Mouse (Mus musculus) B cell, adult 67 days (primary cell): ENCODE results near the gene Pld3. TPM values are rescaled to one million over a fixed set of nuclear protein-coding genes. Genes with fewer than 3 reads are reported as not detected.

Experiments used
- total RNA-seq, 2 experiments: library from RNA; stranded (reverse); gene quantifications; 4 replicates each; pipeline ENCODE4 v1.2.4; 2023

The Pld3 gene
- total RNA-seq = 10 to 100 TPM; 54.4 to 55.1 TPM

GRCm38 (mm10) chr7:27552931-27553513, at the start of gene Pld3, which contains the start of gene 2310022A10Rik:
Gene Pld3 (minus strand): TSS chr7:27553218.
Gene 2310022A10Rik (plus strand): TSS chr7:27553233.

GRCm38 (mm10) chr7:27591266-27592216, 38.5 kb upstream of the Pld3 start, which contains the start of gene Akt2:
Gene Akt2 (plus strand): TSS chr7:27591552.

GRCm38 (mm10) chr7:27522967-27523366, 30.1 kb downstream of the Pld3 start, which contains the start of gene Hipk4:
Gene Hipk4 (plus strand): TSS chr7:27523267.

GRCm38 (mm10) chr7:27499036-27499435, 54.0 kb downstream of the Pld3 start, which contains the start of gene Prx:
Gene Prx (plus strand): TSS chr7:27499324.

GRCm38 (mm10) chr7:27486770-27487697, 66.0 kb downstream of the Pld3 start, which contains the start of gene Sertad1:
Gene Sertad1 (plus strand): TSS chr7:27486910.

Other genes with a start within 250 kb of the Pld3 start
- gene Ltbp4, start 215.5 kb downstream of the Pld3 start, total RNA-seq = 1 to 10 TPM; 1.3 to 2.4 TPM
- gene Shkbp1, start 197.2 kb downstream of the Pld3 start, total RNA-seq = 100 to 1,000 TPM in 1 of 2 experiments, 10 to 100 TPM in 1; 98.2 to 102 TPM
- gene Gm20479, start 195.8 kb downstream of the Pld3 start, total RNA-seq = 1 to 10 TPM in 1 of 2 experiments, not detected in 1; 5.0 TPM
- 1 to 10 TPM in 1 of 2 experiments, under 1 TPM in 1; 0.18 to 1.2 TPM for gene Sptbn4, start 105.5 kb downstream of the Pld3 start, total RNA-seq
- 10 to 100 TPM; 68.2 to 79.7 TPM for gene Blvrb, start 105.2 kb downstream of the Pld3 start, total RNA-seq
- 10 to 100 TPM; 21.4 to 21.7 TPM for gene Sertad3, start 79.5 kb downstream of the Pld3 start, total RNA-seq
- 10 to 100 TPM; 31.8 to 34.5 TPM for gene Sertad1, start 66.3 kb downstream of the Pld3 start, total RNA-seq
- gene Prx, start 53.9 kb downstream of the Pld3 start, total RNA-seq = under 1 TPM; 0.27 to 0.46 TPM
- gene Hipk4, start 30.0 kb downstream of the Pld3 start, total RNA-seq = not detected
- 10 to 100 TPM; 26.4 to 29.2 TPM for gene 2310022A10Rik, start within 50 bp of the Pld3 start, total RNA-seq
- gene Akt2, start 38.3 kb upstream of the Pld3 start, total RNA-seq = 100 to 1,000 TPM in 1 of 2 experiments, 10 to 100 TPM in 1; 99.1 to 102 TPM
- gene Ttc9b, start 100.7 kb upstream of the Pld3 start, total RNA-seq = not detected
- gene Map3k10, start 121.4 kb upstream of the Pld3 start, total RNA-seq = 10 to 100 TPM; 12.6 to 16.5 TPM
- gene Zfp607b, start 136.1 kb upstream of the Pld3 start, total RNA-seq = 1 to 10 TPM; 1.3 to 2.2 TPM
- gene Zfp60, start 178.2 kb upstream of the Pld3 start, total RNA-seq = 10 to 100 TPM; 21.5 to 22.2 TPM